Mouse (Mus musculus) liver (tissue): ENCODE results near the gene Mrps27.
A peak's percentile ranks its signal among the peaks of the same experiment; 100 is the strongest.
"Not testable (repeated sequence)": the region's sequence is repeated elsewhere in the genome, so short reads cannot be mapped to it uniquely, and the experiment has no call there.

ENCODE experiments used
- DNase-seq: peaks from one replicate; pipeline ENCODE4 v3.0.0-alpha.2; 2020; ENCODE audit warnings: mixed read lengths

The Mrps27 gene

DNA sequence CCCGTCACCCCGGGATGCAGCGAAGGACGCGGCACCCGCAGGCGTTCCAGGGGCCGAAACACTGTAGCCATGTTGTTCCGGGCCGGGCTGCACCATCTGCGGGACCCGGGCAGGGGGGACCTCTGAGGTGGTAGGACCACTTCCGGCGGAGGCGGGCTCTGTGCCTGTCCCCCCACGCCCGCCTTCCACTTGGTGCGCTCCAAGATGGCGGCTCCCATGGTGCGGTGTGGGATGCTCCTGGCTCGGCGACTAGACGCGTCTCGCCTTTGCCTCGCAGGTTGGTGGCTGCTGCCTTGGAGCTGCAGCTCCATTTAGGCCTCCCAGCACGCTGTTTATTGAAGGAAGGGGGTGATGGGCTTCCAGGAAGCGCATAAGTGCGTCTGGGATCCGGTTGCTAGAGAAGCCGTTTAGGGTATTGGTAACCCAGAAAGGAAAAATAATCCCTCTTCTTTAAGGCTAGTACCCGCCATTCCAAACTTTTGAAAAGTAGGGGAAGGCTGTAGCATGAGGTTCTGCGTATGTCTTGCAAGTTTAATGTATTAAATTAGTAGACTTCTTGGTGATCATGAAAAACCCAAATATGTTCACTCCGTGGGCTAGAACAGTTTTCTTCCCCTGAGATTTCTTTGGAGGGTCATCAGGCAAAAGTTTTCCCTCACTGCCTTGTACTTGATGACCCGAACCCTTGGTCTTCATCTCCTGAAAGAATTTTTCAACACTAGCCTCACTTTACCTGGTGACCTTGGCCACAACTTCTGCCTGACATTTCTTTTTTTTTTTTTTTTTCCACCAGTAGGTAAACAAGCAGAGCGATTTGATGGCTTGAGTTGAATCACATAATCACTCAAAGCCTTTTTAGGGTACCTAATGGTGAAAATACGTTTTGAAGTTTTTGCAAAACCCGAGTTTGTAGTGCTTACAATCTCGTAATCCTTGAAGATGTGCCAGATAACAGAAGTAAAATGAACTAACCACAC is at the start of gene Mrps27, which contains the start of gene Ptcd2:
Mrps27 (plus strand) TSS at position 188 of the 977 bp plus-strand sequence.
Ptcd2 (minus strand) TSS at position 107 of the 977 bp plus-strand sequence.
- peak; percentile 99 for DNase-seq

DNA sequence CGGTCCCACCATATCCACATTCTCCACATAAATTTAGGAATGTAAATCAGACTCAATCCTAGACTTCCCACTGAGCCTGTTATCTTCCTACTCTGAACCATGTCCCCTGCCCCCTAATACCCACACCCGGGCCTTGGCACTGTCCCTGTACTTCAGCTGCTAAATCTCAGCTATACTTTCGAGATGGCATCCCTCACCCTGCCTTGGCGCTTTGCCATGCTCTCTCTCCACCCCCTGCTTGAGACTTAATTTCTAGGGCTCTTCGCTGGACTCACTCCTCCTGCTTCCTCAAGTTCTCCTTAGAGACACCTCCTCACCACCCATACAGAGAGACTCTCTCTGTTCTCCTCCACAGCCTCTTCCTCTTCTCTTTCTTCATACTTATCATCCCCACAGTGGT is 44.7 kb upstream of the Mrps27 start:
- DNase-seq, result no peak

DNA sequence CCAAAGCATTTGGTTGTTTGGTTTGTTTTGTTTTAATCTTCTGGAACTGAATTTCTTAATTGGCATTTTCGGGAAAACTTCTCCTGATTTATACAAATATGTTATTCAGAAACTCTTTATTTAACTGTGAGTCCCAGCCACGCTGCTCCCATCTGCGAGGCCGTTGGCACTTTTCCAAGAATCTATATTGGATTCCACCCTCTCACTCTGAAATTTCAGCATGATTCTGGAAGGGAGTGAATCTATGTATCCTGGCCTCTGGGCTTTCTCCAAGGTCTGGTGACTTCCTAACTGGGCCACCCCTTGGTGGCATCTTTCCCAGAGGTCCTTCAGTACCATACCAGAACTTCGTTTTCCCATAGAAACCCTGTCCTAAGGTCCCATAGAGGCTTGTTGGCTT is 40.7 kb upstream of the Mrps27 start:
- DNase-seq, result no peak

GRCm38 (mm10) chr13:99304365-99304764 is 40.2 kb upstream of the Mrps27 start:
- no peak for DNase-seq

DNA sequence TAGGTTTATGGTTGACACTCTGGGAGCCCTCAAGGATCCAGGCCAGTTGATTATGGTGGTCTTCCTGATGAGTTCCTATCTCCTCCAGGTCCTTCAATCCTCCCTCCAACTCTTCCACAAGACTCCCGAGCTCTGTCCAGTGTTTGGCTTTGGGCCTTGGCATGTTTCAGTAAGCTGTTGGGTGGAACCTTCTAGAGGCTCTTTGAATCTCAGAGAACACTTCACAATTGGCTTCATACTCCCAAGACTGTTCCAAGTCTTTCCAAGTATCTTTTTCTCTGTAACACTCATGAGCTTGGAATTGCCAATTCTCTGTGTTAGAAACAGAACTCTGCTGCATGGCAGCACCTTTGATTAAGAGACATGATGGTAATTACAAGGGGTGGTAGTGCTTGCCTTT is 39.4 kb upstream of the Mrps27 start:
- no peak for DNase-seq

DNA sequence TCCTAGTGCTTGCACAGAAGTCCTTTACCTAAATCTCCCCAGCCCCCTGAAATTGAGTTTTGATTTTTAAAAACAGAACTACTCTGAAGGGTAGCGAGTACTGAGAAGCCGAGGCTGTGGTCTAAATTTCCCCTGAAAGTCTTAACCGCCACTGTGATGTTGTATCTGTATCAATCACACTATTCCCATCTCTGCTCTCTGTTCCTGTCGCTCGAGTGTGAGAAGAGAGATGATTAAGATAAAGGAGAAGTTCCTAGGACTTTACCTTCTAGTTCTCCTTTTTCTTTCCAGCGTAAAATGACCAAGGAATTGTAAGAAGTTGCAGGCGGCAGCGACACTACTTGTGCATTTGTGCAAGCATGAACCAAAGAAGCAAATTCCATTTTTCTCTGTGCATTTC is 38.4 kb upstream of the Mrps27 start:
- no peak for DNase-seq

DNA sequence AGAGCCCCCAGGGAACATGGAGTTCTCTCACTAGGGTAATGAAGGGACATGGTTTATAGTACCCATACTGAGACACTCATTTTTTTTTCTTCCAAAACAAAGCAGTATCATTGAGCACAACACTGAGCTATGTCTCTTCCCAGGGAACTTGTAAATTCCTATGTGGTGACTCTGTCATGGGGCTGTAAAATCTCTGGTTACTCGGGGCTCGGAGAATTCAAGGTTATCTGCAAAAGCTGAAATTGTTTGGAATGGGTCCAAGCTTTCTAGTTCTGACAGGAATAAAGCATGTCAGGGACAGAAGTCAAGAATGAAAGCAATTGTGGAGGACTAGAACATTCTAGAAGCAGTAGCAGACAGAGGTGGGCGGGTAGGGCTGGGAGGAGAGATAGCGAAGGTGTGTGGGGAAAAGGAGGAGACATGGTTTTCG is 36.6 kb upstream of the Mrps27 start:
- DNase-seq, result no peak

- no peak for DNase-seq
Observed at GRCm38 (mm10) chr13:99308393-99308792, 36.2 kb upstream of the Mrps27 start.

GRCm38 (mm10) chr13:99314098-99314497 is 30.5 kb upstream of the Mrps27 start:
- no peak for DNase-seq

DNA sequence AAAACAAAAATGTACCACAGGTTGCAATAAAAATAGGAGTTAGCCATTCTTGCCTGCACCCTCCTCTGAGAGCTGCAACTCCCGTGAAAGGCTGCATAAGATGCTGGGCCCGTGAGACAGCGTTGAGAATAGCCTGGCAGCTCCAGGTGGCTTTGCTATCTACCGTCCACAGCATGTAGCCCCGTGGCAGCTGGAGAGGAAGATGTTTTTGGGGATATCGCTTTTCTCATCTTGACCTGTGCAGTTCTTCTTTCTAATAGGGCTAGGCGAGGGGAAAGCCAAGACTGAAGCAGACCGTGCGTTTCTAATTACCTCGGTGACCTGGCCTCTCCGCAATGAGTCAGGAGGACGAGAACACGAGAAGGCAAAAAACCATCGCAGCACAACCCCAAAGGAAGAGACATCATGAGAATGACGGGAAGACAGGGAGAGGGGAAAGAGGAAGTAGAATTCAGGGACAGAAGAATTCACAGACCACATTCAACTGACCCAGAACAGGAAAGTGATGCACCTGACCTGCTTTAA is 29.9 kb upstream of the Mrps27 start:
- DNase-seq, result no peak

DNA sequence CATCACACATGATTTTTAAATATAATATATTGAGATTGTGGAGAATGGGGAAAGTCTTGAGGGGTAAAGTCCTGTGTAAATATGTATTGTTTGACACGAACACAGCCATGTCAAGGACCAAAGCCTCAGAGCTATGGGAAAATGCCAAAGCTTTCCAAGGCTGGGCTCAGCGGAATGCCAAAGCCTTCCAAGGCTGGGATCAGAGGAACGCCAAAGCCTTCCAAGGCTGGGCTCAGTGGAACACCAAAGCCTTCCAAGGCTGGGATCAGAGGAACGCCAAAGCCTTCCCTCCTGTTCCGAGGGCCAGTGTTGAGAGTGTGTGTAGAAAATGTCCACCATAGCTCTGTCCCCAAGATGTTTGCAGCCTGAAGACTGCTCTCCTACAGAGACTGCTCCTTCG is 28.2 kb upstream of the Mrps27 start:
- DNase-seq, result no peak

- no peak for DNase-seq
Observed at GRCm38 (mm10) chr13:99317058-99317457, 27.5 kb upstream of the Mrps27 start.

DNA sequence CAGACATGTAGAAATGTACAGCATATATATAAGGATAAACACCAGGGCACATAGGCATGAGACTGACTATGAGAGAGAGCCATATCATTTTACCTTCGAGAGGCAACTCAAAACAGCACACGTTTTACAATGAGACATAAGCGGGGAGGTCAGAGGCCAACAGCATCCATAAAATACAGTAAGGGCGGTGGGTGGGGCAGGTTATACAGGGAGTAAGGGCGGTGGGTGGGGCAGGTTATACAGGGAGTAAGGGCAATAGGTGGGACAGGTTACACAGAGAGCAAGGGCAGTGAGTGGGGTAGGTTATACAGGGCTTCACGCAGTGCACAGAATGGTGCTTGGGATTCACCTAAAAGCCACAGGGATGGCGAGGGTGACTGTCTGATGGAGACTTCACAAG is 24.1 kb upstream of the Mrps27 start:
- DNase-seq, result no peak

GRCm38 (mm10) chr13:99322915-99323314 is 21.7 kb upstream of the Mrps27 start:
- DNase-seq, result not testable (repeated sequence)

DNA sequence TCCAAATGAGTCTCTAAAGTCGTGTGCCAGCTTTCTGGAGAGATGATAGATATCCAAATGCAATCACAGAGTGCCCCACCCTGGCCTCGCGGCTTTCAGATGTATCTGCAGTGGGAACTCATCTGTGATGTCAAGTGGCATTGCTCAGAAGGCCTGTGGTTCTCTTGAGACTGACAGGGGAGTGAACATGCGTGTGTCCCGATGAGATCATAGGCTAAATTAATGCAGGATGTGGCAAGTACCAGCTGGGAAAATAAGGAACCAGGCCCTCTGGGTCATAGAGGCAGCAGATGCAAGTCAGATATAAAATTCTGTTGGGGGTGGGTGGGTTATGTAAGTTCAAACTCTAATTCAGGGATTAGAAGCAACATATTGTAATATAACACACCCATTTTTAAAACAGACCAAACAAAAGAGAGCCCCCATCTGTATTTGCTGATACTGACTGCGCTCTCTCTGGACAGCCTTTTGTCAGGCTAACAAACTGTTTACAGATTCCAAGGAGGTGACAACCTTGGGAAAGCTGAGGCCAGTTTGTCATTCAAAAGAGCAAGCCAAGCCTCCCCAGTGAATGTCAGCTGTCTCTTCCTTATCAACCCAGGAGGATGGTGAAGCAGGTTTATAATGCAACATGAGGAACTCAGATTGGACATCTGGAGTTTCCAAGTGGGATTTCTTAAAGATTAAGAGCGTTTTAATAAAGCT is 20.8 kb upstream of the Mrps27 start:
- DNase-seq, result no peak

DNA sequence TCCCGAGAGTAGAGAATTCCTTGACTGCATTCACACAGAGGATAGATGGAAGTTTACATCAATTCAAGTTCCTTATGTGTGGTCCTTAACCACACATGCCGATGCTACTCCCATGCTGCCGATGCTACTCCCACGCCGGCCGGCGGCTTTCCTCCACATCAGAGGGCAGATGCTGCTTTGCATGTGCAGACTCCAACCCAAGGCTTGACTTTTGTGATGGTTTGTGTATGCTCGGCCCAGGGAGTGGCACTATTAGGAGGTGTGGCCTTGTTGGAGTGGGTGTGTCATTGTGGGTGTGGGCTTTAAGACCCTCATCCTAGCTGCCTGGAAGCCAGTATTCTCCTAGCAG is 20.3 kb upstream of the Mrps27 start:
- DNase-seq, result not testable (repeated sequence)

- no peak for DNase-seq
Observed at GRCm38 (mm10) chr13:99331255-99331654, 13.3 kb upstream of the Mrps27 start.

DNA sequence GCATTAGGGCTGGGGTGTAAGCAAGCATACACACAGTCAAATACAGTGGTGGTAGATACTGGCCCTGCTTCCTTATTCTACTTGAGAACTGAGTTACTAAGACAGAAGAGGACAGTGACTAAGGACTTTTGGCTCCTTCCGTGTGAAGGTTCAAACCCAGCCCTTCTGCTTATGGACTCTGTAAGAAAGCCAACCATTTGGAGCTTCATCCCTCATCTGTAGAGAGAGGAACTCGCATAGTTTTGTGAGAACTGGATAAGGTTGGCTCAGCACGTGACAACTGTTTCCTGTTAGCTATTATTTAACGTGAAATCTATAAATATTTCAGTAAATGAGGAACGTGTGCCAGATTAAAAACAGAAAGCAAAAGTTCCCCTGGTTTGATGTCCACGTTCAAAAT is 7.1 kb upstream of the Mrps27 start:
- DNase-seq, result no peak

GRCm38 (mm10) chr13:99341504-99341903 is 3.1 kb upstream of the Mrps27 start:
- no peak for DNase-seq

GRCm38 (mm10) chr13:99343876-99344598 is 549 bp upstream of the Mrps27 start:
- no peak for DNase-seq

- no peak for DNase-seq
Observed at GRCm38 (mm10) chr13:99350009-99350408, 5.4 kb downstream of the Mrps27 start.

- DNase-seq, result no peak
Observed at GRCm38 (mm10) chr13:99351186-99351585, 6.6 kb downstream of the Mrps27 start.

DNA sequence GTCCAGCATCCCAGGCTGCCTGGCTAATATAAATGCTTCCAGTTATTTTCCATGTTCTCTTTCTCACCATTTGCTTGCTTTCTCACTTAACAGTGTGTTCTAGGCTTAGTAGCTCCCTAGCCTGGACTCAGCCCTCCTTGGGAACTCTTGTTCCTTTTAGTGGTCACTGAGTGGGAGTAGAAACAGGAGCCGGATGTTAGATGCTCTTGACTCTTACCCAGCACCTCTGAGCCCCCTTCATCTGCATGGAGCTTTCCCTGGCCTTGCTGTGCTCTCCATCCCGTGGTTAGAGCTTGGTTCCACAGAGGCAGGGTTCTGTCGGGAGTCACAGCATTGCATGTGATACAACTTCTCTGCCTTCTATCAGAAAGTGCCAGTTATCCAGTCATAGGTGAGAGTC is 7.0 kb downstream of the Mrps27 start:
- no peak for DNase-seq
